Mouse (Mus musculus) brain, adult 2 months (tissue): ENCODE results near the gene Adamtsl1.

Experiments
- DNase-seq: peaks from one replicate; pipeline ENCODE4 v3.0.0; 2011; ENCODE audit warnings: low read depth, low spot score

The Adamtsl1 gene

GRCm38 (mm10) chr4:85513792-85514191 lies at the start of gene Adamtsl1:
Gene Adamtsl1, plus strand, starts transcription at chr4:85514172.
- DNase-seq = no peak

- peak; percentile 57 for DNase-seq
These were observed 30.4 kb upstream of the Adamtsl1 start for GRCm38 (mm10) chr4:85483586-85483985.

- DNase-seq = peak; percentile 73
These were observed 27.5 kb upstream of the Adamtsl1 start for GRCm38 (mm10) chr4:85486316-85486946.

- DNase-seq = no peak
These were observed 8.3 kb upstream of the Adamtsl1 start for GRCm38 (mm10) chr4:85505718-85506117.

GRCm38 (mm10) chr4:85506976-85507375 lies 7.0 kb upstream of the Adamtsl1 start:
- DNase-seq = no peak

GRCm38 (mm10) chr4:85507491-85507890 lies 6.5 kb upstream of the Adamtsl1 start:
- DNase-seq = no peak

GRCm38 (mm10) chr4:85513288-85513687 lies 684 bp upstream of the Adamtsl1 start:
- DNase-seq = no peak

- peak; percentile 78 for DNase-seq
These were observed 271 bp downstream of the Adamtsl1 start for GRCm38 (mm10) chr4:85514205-85514681.

GRCm38 (mm10) chr4:85526966-85527566 lies 13.1 kb downstream of the Adamtsl1 start:
- DNase-seq = no peak

GRCm38 (mm10) chr4:85529852-85530251 lies 15.9 kb downstream of the Adamtsl1 start:
- no peak for DNase-seq

- no peak for DNase-seq
These were observed 25.7 kb downstream of the Adamtsl1 start for GRCm38 (mm10) chr4:85539677-85540076.

- no peak for DNase-seq
These were observed 29.2 kb downstream of the Adamtsl1 start for GRCm38 (mm10) chr4:85543221-85543620.

GRCm38 (mm10) chr4:85554696-85555095 lies 40.7 kb downstream of the Adamtsl1 start:
- no peak for DNase-seq

GRCm38 (mm10) chr4:85559753-85560152 lies 45.8 kb downstream of the Adamtsl1 start:
- no peak for DNase-seq

GRCm38 (mm10) chr4:85585426-85585825 lies 71.5 kb downstream of the Adamtsl1 start:
- no peak for DNase-seq

GRCm38 (mm10) chr4:85588928-85589327 lies 75.0 kb downstream of the Adamtsl1 start:
- DNase-seq = no peak

GRCm38 (mm10) chr4:85591037-85591436 lies 77.1 kb downstream of the Adamtsl1 start:
- DNase-seq = no peak

GRCm38 (mm10) chr4:85594159-85594558 lies 80.2 kb downstream of the Adamtsl1 start:
- no peak for DNase-seq

GRCm38 (mm10) chr4:85613331-85613730 lies 99.4 kb downstream of the Adamtsl1 start:
- no peak for DNase-seq

- DNase-seq = peak; percentile 9
These were observed 104.8 kb downstream of the Adamtsl1 start for GRCm38 (mm10) chr4:85618746-85619145.

- DNase-seq = no peak
These were observed 105.3 kb downstream of the Adamtsl1 start for GRCm38 (mm10) chr4:85619261-85619660.

GRCm38 (mm10) chr4:85629381-85629780 lies 115.4 kb downstream of the Adamtsl1 start:
- no peak for DNase-seq

GRCm38 (mm10) chr4:85669271-85669670 lies 155.3 kb downstream of the Adamtsl1 start:
- no peak for DNase-seq
